Mouse (Mus musculus) kidney, postnatal 25 days (tissue): Measurements from ENCODE around the gene Stab1.

Source experiments
- DNase-seq, 2 experiments: peaks; one replicate each; pipeline ENCODE4 v3.0.0; 2021; ENCODE audit warnings: mixed read lengths in 2 of 2

Gene Stab1

GRCm38 (mm10) chr14:31168425-31168824, at the start of gene Stab1:
TSS of gene Stab1 (minus strand) at chr14:31168641.
- peak; percentile 55 to 84 for DNase-seq

GRCm38 (mm10) chr14:31217666-31218065, 49.2 kb upstream of the Stab1 start, which contains the start of gene Sema3g:
TSS of gene Sema3g (plus strand) at chr14:31217860.
- DNase-seq: peak; percentile 81 to 91

- no peak for DNase-seq
These were observed 48.4 kb upstream of the Stab1 start, which contains the start of gene Nisch for GRCm38 (mm10) chr14:31216846-31217245. TSS of gene Nisch (minus strand) at chr14:31216946.

GRCm38 (mm10) chr14:31215157-31216002, 46.9 kb upstream of the Stab1 start:
- peak; percentile 70 to 85 for DNase-seq

GRCm38 (mm10) chr14:31214684-31215083, 46.2 kb upstream of the Stab1 start:
- no peak for DNase-seq

GRCm38 (mm10) chr14:31213868-31214267, 45.4 kb upstream of the Stab1 start:
- DNase-seq: no peak

GRCm38 (mm10) chr14:31212499-31212898, 44.1 kb upstream of the Stab1 start:
- no peak for DNase-seq

GRCm38 (mm10) chr14:31211854-31212253, 43.4 kb upstream of the Stab1 start:
- no peak for DNase-seq

GRCm38 (mm10) chr14:31209133-31209557, 40.7 kb upstream of the Stab1 start:
- no peak for DNase-seq

GRCm38 (mm10) chr14:31208084-31208483, 39.6 kb upstream of the Stab1 start, which contains the start of gene Tnnc1:
TSS of gene Tnnc1 (plus strand) at chr14:31208312.
- DNase-seq: no peak

GRCm38 (mm10) chr14:31207070-31207830, 38.8 kb upstream of the Stab1 start:
- DNase-seq: no peak

- DNase-seq: peak; percentile 98 to 99
These were observed 38.1 kb upstream of the Stab1 start for GRCm38 (mm10) chr14:31206472-31206981.

- DNase-seq: peak; percentile 69 to 85
These were observed 37.4 kb upstream of the Stab1 start for GRCm38 (mm10) chr14:31205562-31206467.

GRCm38 (mm10) chr14:31205244-31205561, 36.8 kb upstream of the Stab1 start:
- no peak for DNase-seq

- DNase-seq: no peak
These were observed 36.4 kb upstream of the Stab1 start for GRCm38 (mm10) chr14:31204844-31205243.

- DNase-seq: no peak
These were observed 31.6 kb upstream of the Stab1 start for GRCm38 (mm10) chr14:31200038-31200437.

GRCm38 (mm10) chr14:31199599-31199998, 31.2 kb upstream of the Stab1 start:
- DNase-seq: no peak

- DNase-seq: peak in 1 of 2 experiments; percentile 57
These were observed 29.4 kb upstream of the Stab1 start for GRCm38 (mm10) chr14:31197547-31198516.

GRCm38 (mm10) chr14:31195968-31196367, 27.5 kb upstream of the Stab1 start:
- DNase-seq: peak; percentile 62 to 77

- DNase-seq: no peak
These were observed 27.1 kb upstream of the Stab1 start for GRCm38 (mm10) chr14:31195521-31195920.

- DNase-seq: peak; percentile 73 to 86
These were observed 26.6 kb upstream of the Stab1 start for GRCm38 (mm10) chr14:31194891-31195513.
